Mouse (Mus musculus) heart, adult 9 months (tissue): ENCODE data around the gene Tjap1.

Experiments
- DNase-seq, 2 experiments: peaks; one replicate each; pipeline ENCODE4 v3.0.0; 2022; ENCODE audit warnings: low spot score in 2 of 2

Gene Tjap1

DNA sequence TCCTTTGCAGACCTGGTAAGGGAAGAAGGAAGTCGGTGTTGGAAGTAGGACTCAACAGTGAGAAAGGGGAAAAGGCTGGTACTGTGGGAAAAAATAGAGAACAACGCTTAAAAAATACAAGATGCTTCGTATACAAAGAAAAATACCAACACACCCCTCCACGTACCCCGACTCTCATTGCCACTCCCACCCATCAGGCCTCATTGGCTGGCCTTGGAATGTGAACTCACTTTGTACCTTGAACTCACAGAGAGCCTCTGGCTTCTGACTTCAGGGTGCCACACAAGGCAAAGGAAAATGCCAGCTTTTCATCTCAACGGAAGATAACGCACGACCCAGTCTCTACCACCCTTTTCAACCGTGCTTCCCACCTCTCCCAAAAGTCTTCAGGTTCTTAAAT lies 314 bp upstream of the Tjap1 start:
- no peak for DNase-seq

DNA sequence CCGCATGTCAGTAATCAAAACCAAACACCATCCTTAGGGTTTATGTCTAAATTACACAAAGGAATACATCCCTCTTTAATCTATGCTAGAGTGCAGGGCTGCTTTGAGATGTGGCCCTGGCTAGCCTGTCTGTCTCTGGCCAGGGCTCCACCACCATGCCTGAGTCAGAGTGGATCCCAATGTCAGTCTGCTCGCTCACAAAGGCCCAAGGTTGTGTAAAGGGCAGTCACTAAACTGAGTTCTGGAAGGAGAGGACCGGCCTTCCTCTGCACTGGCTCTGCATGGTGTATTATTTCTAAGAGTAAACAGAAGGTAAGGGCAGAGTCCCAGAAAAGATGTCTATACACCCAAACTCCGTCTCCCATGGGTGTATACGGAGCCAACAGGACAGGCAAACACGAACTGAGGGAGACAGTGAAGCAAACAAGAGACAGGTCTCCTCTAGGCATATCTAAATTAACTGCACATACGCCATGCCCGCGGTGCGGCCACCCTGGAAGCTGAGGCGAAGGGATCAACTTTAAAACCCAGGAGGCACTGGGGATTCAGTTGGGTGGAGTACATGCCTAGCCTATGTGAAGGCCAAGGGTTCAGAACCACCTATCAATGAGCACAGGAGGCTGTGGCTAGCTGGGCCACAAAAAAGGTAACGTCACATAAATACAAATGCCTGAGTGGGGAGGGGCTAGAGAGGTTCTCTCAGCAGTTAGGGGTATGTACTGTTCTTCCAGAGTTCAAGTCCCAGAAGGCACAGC lies 4.6 kb downstream of the Tjap1 start:
- no peak for DNase-seq

DNA sequence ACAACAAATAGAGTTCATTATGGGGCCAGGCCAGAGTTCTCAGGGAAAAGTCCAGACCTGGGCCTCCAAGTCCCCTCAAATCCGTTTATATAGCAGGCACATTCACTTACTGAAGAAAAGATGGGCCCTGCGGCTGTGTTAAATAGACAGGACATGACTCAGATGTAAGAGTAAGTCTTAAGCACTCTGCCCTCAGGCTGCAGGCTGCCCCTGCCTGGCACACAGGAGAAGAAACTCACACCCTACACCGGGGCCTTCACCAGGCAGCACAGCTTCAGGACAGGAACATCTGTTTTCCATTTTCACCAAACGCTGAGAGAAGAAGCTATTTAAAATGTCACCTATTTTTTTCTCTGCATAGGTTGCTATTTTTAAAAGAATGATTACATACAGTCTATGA lies 5.2 kb downstream of the Tjap1 start:
- DNase-seq: no peak

DNA sequence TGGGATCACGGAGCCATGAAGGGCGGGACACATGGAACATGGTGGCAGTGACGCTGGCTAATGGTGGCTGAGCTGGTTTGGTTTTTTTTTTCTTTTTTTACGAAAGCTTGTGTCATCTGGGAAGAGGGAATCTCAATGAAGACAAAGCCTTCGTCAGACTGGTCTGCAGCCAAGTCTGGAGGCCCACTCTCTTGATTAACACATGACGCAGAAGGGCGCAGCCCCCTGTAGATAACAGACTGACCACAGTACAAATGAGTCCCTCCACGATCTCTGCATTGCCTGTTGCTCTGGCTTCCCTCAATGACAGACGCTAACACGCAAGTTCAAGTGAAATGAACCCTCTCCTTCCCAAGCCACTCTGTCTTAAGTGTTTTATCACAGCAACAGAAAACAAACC lies 7.3 kb downstream of the Tjap1 start:
- DNase-seq: no peak

DNA sequence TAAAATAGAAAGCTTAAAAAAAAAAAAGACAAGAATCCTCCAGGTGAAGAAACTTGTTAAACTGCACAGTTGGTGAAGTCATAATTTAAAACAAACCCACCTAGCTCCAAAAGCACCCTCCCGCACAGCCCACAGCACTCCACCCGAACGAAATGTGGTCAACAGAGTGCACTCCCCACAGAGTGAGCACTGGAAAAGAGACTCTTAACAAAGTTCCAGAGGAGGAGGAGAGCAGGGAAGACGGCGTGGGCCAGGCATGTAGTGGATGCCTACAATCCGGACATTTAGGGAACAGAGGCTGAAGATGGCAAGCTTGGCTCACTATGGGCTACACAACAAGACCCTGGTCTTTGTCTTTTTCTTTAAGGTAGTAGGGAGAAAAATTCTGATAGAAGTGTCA lies 7.8 kb downstream of the Tjap1 start:
- no peak for DNase-seq

DNA sequence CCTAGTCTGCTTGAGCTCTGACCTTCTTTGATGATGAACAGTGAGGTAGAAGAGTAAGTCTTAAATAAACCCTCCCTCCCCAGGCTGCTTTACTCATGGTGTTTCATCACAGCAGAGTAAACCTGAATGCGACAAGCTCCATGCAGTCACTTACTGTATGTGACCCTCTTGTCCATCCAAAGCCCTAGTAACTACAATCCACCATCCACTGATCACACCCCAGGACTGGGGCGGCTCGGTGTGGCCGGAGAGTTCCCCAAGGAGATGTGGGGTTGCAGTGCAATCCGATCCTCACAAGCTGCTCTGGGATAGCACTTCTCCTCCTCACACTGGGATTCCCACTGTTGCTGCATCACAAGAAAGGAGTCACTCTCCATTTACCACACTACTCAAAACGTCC lies 8.4 kb downstream of the Tjap1 start:
- DNase-seq: no peak

DNA sequence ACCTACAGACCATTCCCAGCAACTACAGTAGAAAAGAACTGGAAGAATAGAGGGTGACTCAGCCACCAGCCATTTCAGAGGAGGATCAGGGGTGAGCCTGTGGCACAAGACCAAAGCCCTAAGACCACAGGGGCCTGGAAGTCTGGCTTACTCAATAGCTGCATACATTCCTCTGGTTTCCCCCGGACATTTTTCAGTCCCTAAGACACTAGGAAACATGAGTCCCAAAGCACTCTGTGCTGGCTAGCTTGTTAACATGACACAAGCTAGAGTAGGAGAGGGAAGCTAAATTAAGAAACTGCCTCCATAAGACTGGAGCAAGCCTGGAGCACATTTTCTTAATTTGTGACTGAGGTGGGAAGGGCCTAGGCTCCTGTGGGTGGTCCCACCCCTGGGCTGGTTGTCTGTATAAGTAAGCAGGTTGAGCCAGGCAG lies 9.0 kb downstream of the Tjap1 start:
- DNase-seq: no peak

DNA sequence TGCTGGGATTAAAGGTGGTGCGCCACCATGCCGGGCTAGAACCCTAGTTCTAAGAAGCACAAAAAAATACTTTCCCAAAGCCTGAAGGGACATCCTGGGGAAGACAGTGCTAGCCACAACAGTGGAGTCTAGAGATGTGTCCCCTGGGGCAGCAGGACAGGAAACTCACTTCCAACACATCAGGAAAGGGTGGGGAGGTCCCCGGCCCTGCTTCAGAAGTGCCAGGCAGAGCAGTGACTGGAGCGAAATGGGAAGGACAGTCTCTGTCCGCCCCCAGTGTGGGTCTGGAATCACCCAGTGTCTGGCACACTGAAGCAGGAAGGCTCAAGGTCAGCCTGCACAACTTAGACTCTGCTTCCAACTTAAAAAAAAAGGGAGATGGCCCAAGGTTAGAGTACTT lies 10.2 kb downstream of the Tjap1 start:
- peak; percentile 47 to 77 for DNase-seq

DNA sequence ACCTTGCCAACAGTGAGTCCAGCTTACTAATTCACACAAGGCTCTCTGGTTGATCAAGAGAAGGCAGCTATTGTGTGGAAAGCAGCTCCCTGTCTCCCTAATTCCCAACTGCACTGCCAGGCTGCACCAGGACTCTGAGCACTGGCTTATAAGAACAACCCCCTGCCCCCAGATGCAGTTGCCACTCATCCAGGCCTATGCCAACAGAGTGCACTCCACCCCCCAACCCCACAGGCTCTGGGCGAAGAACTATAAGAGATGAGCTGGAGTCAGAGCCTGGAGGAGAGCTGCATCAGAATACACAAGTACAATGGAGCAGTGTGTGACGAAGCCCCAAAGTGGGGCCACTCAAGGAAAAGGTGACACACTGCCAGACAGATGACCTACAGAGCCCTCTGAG lies 10.8 kb downstream of the Tjap1 start:
- no peak for DNase-seq

DNA sequence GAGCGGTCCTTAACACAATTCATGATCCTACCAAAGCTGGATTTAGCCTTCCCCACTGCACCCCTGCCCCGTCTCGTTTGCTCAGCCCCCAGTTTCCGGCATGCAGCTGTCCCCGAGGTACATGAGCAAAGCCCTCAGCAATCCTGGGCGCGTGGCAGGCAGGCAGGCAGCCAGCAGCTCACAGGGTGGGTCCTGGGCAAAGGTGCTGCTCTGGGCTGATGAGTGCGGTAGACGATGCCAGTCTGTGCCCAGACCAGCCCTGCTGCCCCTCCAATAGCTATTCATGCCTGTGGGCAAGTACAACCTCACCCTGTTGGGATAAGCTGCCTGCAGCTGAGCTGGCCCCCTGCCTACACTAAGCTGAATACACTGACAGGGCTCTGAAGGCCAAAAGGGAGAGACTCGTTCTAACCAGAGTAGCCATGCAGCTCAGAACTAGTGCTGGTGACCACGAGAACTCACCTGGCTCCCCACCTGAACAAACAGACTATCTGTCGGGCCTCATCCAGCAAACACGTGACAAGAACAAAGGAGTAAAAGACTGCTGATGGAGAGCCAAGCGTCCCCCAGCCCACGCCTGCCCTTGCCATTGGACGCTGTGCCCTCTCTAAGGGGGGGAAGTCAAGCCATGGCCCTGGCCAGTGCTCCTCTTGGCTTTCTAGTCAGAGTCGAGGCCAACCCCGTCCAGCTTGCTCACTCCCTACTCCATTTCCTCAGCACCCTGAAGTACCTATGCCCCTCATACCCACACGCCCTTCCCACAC lies 12.9 kb downstream of the Tjap1 start:
- DNase-seq: peak; percentile 61 to 65

DNA sequence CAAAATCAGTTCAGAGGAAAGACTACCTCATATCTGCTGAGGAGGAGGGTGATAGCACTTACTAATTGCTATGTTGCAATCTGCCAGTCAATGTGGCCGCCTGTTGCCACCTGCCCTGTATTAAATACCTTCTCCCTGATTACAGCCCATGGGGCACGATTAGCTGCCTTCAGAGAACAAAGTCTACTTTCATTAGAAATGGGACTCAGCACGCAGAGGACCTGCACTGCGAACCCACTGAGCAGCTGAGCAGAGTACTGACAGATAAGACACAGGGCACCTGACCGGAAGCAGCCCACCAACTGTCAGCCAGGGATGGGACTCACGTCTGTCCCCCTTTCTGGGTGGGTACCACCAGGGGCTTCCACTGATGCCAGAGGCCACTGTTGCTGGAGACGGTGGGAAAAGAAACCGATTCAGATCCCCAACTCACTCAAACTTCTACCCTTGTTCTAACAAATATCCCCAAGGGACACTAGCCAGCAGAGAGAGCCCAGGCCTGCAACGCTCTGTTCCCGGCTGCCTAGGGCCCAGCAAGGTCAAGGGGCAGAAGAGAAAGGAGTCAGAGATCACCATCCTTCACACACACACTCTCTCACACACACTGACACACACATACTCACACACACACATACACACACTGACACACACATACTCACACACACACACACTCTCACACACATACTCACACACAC lies 14.7 kb downstream of the Tjap1 start:
- no peak for DNase-seq

DNA sequence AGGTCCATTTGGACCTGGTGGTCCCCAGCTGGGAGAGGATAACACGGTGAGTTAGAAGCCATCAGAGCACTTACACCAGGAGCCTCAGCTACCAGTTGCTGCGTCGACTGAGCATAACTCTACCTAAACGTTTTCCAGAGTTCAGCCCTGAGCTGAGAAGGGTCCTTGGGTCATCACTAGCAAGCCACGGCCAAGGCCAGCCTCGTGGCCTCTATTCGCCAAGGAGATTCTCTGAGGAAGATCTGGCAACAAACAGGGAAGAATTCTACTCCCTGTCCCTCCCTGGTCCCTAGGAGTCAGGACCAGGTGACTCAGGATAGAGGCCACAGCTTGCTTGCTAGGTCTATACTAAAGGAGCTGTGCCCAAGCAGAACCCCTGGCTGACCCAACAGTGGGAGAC lies 15.3 kb downstream of the Tjap1 start:
- no peak for DNase-seq

DNA sequence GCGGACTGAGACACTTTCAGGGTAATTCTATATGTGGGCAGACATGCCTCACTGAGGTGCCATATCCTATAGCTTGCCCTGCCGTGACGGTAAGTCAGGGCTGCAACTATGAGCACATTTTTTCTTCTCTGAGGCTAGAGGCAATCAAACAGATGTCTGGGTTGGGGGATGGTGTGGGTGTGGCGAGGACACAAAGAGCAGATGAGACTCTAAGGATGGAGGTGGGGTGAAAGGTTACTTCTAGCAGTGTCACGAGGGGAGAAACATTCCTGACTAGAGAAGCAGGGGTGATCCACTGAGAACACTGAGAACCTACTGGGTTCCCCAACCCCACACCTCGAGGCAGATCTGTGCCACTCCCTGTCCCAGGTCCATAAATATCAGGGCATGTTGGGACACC lies 15.8 kb downstream of the Tjap1 start:
- no peak for DNase-seq

DNA sequence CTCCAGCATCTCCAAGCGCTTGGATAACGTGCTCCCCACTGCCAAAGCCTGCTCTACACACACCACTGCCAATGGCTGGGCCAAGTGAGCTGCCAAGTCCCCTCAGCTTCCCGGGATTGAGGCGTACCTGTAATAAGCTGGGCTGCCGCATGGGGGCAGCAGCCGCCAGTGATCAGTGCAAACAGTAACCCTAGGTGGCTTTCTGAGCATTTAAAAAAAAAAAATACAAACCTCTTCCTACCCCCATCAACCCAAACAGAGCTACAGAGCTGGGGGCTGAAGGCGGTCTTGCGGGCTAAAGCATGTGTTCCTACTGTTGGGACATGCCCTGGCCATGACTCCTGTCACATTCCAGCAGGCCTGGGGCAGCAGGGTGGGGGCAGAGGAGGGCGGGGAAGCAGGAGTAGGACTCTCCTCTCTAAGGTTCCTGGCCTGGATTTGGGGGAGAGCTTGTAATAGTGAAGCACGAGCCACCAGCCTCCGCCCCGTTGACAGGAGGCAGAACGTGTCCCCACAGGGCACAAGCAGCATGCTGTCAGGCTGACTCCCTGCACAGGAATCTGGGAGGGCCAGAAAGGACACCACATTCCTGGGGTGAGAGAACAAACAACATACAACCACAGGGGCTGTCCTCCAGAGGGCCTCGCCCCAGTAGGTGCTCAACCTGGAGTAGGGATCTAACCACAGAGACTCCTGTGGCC lies 16.8 kb downstream of the Tjap1 start:
- peak; percentile 74 to 80 for DNase-seq

DNA sequence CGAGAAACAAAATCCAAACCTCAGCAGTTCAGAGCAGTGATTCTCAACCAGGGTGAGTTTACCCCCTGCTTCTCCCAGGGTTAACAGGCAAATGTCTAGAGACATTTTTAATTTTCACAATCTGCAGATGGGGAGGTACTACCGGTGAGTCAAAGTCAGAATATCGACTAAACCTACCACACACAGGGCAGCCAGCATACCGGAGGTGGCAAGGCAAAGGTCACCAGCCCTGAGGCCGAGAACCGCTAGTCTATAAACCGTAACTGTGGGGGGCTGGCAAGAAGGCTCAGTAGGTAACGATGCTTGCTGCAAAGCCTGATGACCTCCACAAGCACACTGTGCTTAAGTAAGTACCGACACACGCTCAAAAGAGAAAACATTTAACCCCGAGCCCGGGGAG lies 17.3 kb downstream of the Tjap1 start:
- DNase-seq: no peak

DNA sequence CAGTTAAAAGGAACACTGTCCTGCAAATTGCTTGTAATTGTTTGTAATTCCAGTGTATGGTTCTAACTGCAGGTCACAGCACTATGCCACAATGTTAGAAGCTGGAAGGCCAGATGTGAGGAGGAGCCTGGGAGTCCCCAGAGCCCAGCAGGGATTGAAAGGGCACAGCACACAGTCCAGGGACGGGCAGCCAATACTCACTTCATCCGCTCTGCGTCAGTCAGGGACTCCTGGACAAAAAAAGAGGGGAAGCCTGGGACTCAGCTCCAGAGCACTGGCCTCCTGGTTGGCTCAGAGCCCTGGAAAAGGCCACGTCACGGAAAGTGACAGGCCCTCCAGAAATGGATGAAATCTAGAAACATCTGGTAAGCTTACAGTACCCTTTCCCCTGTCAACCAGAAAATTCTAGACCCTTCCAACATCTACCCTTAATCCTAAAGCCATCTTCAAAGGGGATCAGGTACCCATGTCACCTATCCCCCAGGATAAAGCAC lies 20.6 kb downstream of the Tjap1 start:
- no peak for DNase-seq

DNA sequence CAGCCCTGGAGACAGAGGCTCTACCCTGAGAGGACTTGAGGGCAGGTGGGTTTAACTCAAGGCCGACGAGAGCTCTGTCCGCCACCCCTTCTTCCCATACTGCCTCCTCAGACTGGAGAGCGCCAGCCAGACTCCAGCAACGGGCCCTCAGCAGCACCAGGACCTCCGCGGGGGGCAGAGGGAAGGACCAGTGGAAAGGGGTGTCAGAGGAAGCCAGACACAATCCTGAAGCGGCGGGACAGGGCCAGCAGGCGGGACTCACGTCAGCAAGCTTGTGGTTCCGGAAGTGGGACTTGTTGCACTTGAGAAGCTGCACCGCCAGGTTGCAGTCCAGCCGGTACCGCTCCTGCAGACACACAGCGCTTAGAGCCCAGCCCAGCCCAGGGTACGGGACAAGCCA lies 23.2 kb downstream of the Tjap1 start:
- DNase-seq: no peak

DNA sequence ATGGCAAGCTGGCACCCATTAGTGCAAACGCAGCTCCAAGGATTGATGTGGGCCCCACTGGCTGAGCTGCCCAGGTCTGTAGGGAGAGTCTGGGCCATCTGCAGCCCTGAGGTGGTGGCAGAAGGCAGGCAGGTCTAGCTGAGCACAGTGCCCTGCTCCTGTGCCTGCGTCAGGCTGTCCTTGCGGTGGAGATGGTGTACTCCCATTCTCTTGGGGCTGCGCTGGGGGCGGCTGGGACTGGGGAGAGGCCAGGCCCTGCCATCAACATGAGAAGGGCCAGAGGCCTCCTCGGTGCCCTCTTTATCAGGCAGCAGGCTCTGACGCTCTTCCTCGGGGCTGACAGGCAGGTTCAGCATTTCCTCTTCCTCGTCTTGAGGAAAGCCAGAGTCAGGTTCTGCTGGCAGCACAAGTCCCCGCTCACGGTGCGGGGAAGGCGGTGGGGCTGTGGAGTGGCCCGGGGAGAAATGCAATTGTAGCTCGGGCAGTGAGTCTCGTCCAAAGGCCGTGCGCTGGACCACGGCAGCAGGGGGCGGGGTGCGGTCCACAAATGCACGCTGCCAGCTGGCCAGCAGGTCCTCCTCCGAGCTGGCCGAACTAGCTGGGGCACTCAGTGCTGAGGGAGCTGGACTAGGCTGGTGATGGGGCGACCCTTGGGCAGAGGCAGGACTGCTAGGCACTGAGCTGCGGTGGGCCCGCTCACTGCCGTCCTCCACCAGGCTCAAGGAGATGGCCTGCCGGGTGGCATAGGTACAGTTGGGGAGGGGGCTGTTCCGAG lies 24.4 kb downstream of the Tjap1 start:
- no peak for DNase-seq

DNA sequence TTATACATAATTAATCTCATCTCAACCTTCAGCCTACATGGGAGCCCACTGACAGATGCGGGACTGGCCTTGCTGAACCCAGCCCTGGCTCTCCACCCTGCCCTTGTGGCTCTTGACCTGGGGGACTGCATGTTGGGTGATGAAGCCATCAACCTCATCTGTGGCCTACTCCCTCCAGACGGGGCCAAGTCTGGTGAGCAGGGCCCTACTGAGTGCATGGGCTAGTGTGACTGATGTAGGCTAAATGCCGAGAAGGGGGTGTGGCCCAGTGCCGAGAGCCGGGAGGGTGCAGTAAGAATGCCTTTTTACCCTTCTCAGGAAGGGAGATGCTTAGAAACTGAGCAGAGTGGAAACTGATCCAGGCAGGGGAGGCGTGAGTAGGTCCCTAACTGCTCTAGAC lies 27.7 kb downstream of the Tjap1 start:
- no peak for DNase-seq

DNA sequence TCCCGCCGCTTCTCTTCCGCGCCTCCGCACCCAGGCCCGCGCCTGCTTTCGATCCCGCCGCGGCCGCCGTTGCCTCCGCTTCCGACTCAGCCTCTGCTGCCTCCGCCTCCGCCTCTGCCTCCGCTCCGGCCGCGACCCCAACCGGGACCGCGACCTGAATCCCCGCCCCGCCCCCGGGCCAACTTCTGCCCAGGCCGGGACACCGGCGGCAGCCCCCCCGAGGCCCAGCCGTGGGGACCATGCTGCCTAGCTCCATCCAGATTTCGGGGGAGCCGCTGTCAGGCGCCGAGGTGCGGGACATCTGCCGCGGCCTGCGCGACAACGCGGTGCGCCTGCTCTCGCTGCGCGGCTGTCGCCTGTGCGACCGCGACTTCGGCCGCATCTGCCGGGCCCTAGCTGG lies 28.7 kb downstream of the Tjap1 start:
- DNase-seq: no peak

DNA sequence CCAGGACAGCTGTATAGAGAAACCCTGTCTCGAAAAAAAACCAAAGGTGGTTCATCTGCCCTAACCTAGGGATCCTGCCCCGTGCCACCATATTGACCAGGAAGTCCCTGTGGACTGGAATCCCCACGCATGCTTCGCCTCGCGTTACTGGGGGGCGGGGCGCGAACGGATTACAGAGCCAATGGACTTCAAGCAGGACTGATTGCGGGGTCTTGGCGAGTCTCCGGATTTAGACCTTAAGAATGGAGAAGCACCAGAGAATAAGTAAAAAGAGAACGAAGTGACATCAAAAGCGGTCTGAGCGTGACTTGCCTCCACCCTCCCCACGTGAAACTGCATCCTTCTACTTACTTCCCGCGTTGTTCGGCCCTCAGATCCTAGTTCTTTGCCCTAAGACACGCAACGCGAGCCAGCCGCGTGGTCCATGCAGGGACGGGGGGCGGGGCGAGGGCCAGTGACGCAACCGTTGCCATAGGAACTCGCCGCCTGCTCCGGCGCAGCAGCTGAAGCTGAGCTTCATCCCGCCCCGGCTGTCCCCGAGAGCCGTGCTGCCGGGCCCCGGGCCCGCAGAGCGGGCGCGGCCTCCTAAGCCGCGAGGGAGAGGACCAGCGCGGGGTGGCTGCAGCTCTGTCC lies 29.3 kb downstream of the Tjap1 start, which contains the start of gene Lrrc73:
TSS of gene Lrrc73 (plus strand) at position 80 of the 633 bp plus-strand sequence.
- DNase-seq: peak; percentile 81 to 89
